Mouse (Mus musculus): ENCODE measurements at regions not wholly inside any gene's neighbourhood (a gene's known extent, or its start where the extent isn't known, plus 50 kb on each side); places are given as distances from the start of the nearest gene placed in this dataset.

DNA sequence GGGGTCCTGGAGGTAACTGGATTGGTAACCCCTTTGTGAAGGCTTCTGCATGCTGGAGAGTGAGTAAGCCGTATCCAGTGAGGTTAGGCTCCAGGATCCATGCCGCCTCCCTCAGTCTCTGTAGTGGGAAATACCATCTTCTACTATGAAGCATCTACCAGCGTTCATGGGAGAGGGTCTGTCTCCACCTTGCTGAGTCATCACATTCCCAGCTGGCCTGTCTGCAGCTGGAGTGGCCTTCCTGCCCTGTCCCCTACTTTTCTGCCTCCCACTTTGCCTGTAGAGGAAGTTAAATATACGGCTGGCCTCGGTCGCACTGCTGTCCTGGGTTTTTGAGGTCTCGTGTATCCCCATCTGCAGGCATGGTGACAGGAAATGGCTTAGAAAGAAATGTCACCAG, 78.0 kb upstream of the Sec14l1 start:
- H3K27ac ChIP-seq, result no peak overlapping the region
- H3K9ac ChIP-seq, result no peak overlapping the region
- no peak for ATAC-seq (ENCODE audit: insufficient read depth, low FRiP score, low read depth)
- peaks cover 12% of the 10 kb centered on the region; the same call in 1 of the 2 replicates for H3K4me1 ChIP-seq
- H3K4me2 ChIP-seq, result no peak overlapping the region
- no peaks in the 10 kb centered on the region for H3K9me3 ChIP-seq
- no peaks in the 10 kb centered on the region for H3K36me3 ChIP-seq
- 0 out of 2 replicates have a peak, but pooled peaks cover 1% of the 10 kb centered on the region for H3K27me3 ChIP-seq (replicated peaks)
- H3K4me3 ChIP-seq (replicated peaks), result no peak overlapping the region
- WGBS, result 57% methylated on average over 7 of the region's 7 CpGs

DNA sequence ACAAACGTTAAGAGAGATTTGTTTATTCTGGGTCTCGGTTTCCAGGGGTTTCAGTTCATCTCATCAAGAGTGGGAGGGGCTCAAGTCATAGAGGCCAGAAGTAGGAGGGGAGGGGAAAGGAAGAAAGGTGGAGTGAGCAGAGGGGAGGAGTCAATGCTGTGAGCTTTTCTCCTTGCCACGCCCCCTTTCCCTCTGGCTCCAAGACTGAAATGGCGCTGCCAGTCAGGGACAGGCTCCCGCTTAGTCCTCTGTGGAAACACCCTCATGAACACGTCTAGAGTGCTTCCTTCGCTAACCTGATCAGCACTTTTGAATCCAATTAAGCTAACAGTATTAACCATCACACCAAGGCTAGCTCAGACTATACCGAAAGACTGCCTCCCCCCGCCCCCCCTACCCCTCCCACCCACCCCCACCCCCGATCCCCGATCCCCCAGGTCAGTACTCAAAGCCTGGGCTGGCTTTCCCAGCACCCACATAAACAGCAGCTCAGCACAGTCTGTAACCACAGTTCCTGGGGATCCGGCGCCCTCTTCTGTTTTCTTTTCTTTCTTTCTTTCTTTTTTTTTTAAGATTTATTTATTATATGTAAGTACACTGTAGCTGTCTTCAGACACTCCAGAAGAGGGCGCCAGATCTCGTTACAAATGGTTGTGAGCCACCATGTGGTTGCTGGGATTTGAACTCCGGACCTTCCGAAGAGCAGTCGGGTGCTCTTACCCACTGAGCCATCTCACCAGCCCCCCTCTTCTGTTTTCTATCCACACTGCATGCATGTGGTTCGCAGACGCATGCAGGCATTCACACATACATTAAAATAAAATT, 76.5 kb upstream of the Sec14l1 start:
- peak overlapping the region; percentile 35 for H3K4me2 ChIP-seq
- no peak overlapping the region for H3K27ac ChIP-seq
- no peaks in the 10 kb centered on the region for H3K36me3 ChIP-seq
- peak overlapping the region; percentile 16; the same call in 1 of the 2 replicates for H3K4me3 ChIP-seq (replicated peaks)
- 38% methylated on average over 19 of the region's 20 CpGs for WGBS
- H3K4me1 ChIP-seq, result peaks cover 12% of the 10 kb centered on the region; the same call in 1 of the 2 replicates
- 0 out of 2 replicates have a peak, but pooled peaks cover 5% of the 10 kb centered on the region for H3K27me3 ChIP-seq (replicated peaks)
- H3K9me3 ChIP-seq, result no peaks in the 10 kb centered on the region
- H3K9ac ChIP-seq, result no peak overlapping the region
- ATAC-seq (ENCODE audit: insufficient read depth, low FRiP score, low read depth), result no peak; the same call in 1 of the 2 replicates

DNA sequence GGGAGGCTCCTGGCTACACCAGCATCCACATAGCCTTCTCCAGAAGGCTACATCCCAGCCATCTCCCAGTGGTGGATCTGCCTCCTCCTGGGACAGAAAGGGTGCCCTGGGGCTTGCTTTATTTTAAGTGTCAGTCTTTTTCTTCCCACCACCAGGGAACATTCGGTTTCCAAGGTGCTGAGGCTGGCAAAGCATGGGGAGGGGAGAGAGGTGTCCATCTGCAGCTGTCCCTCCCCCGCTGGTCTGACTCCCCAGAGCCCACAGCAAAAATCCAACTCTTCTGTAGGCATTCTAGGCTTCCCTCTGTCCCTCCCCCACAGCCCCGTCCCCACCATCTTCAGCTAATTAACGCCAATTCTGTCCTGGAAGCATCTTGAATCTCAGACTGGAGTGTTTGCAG, 74.1 kb upstream of the Sec14l1 start:
- WGBS, result 17% methylated on average over 4 of the region's 4 CpGs
- ATAC-seq (ENCODE audit: insufficient read depth, low FRiP score, low read depth), result no peak
- peaks cover 12% of the 10 kb centered on the region; the same call in 1 of the 2 replicates for H3K4me1 ChIP-seq

DNA sequence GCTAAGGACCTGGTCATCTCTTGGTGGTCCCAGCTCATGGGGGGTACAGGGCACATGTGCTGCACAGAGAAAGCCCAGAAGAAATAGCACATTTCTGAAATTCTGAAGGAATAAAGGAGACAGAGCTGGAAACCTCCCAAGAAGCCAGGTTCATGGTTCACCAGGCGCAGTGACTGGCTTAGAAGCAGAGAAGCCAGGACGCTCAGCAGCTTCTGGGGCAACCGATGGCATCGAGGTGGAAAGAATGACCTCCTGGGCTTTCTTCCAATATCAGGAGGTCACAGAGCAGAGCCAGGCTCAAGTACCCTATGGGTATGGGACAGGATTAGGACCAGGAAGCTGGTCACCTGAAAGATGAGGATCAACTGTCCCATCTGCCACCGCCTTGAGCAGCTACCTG, 72.6 kb upstream of the Sec14l1 start:
- Histone ChIP-seq H3K36me3 (no peaks in the 10 kb centered on the region), H3K4me1 (peaks cover 9% of the 10 kb centered on the region; the same call in 1 of the 2 replicates), H3K9ac (no peak overlapping the region), H3K9me3 (no peaks in the 10 kb centered on the region), H3K27me3 (replicated peaks) (0 out of 2 replicates have a peak, but pooled peaks cover 5% of the 10 kb centered on the region), H3K4me3 (replicated peaks) (no peak overlapping the region), H3K27ac (no peak overlapping the region), H3K4me2 (no peak overlapping the region)
- no peak for ATAC-seq (ENCODE audit: insufficient read depth, low FRiP score, low read depth)
- 82% methylated on average over 5 of the region's 5 CpGs for WGBS

More for the DNA sequence above, 74.1 kb upstream of the Sec14l1 start:
- Histone ChIP-seq H3K4me2 (no peak overlapping the region), H3K27ac (no peak overlapping the region), H3K9me3 (no peaks in the 10 kb centered on the region), H3K27me3 (replicated peaks) (0 out of 2 replicates have a peak, but pooled peaks cover 5% of the 10 kb centered on the region), H3K9ac (no peak overlapping the region), H3K36me3 (no peaks in the 10 kb centered on the region), H3K4me3 (replicated peaks) (no peak overlapping the region)

DNA sequence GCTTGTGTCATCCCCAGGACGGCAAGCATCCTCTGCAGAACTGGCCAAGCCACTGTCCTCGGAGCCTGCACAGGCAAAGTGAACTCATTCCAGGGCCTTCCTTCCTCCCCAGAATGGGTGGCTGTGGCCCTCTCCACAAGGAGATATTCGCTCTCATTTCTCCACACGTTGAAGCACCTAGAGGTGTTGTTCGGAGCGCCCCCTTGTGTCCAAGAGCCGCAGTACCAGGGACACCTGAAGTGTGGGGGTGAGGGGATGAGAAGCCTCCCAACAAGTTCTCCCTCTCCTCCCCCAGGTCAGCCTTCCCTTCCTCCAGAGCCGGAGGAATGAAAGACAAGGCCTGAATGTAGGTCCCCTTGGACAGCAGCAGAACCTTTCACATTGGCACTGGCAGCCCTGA, 71.4 kb upstream of the Sec14l1 start:
- 0 out of 2 replicates have a peak, but pooled peaks have one; percentile 14 for ATAC-seq (ENCODE audit: insufficient read depth, low FRiP score, low read depth)
- Histone ChIP-seq H3K36me3 (no peaks in the 10 kb centered on the region), H3K4me2 (no peak overlapping the region), H3K9me3 (no peaks in the 10 kb centered on the region), H3K4me3 (replicated peaks) (no peak overlapping the region), H3K4me1 (peaks cover 8% of the 10 kb centered on the region; the same call in 1 of the 2 replicates), H3K27ac (no peak overlapping the region), H3K9ac (no peak overlapping the region), H3K27me3 (replicated peaks) (0 out of 2 replicates have a peak, but pooled peaks cover 5% of the 10 kb centered on the region)
- 9% methylated on average over 8 of the region's 8 CpGs for WGBS

DNA sequence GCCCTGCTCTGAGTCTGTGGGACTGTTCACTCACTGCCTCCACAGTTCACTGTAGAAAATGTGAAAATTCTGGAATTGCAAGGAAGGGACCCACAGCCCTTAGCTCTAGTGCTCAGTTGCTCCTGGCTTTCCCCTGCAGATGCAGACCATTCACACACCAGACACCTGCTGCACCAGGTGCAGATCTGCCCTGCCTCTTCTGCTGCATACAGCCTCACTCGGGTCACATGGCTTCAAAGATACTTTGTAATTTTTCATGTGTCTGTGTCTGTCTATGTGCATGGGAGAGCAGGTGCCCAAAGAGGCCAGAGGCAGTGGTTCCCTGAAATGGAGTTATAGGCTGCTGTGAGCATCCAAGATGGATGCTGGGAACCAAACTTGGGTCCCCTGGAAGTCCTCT, 70.2 kb upstream of the Sec14l1 start:
- Histone ChIP-seq H3K27me3 (replicated peaks) (0 out of 2 replicates have a peak, but pooled peaks cover 5% of the 10 kb centered on the region), H3K4me2 (no peak overlapping the region), H3K36me3 (no peaks in the 10 kb centered on the region), H3K4me3 (replicated peaks) (no peak overlapping the region), H3K9ac (no peak overlapping the region), H3K9me3 (no peaks in the 10 kb centered on the region), H3K4me1 (peaks cover 8% of the 10 kb centered on the region; the same call in 1 of the 2 replicates), H3K27ac (no peak overlapping the region)
- WGBS, result 67% methylated on average over 1 of the region's 1 CpGs
- ATAC-seq (ENCODE audit: insufficient read depth, low FRiP score, low read depth), result no peak

DNA sequence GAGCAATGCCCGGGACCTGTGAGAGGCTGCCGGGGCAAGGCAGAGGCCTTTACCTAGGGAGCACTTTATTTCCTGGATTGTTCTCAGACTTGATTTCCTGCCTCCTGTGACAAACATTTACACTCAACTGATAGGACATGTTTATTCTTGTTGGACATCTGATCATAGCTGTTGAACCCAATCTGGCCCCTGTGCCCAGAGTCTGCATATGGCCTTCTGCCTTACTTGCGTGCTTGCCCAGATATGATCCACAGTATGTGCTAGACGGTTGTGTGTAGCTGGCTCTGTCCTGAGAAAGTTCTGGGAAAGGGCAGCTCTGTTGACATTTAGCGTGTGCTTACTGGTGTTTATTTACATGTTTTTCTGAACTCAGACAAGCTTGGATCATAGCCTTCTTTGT, 68.3 kb upstream of the Sec14l1 start:
- no peaks in the 10 kb centered on the region for H3K36me3 ChIP-seq
- ATAC-seq (ENCODE audit: insufficient read depth, low FRiP score, low read depth), result no peak
- no peak overlapping the region for H3K4me3 ChIP-seq (replicated peaks)
- H3K9me3 ChIP-seq, result no peaks in the 10 kb centered on the region
- WGBS, result 65% methylated on average over 5 of the region's 5 CpGs
- H3K9ac ChIP-seq, result no peak overlapping the region
- 0 out of 2 replicates have a peak, but pooled peaks cover 5% of the 10 kb centered on the region for H3K27me3 ChIP-seq (replicated peaks)
- H3K27ac ChIP-seq, result no peak overlapping the region
- no peak overlapping the region for H3K4me2 ChIP-seq
- peaks cover 8% of the 10 kb centered on the region; the same call in 1 of the 2 replicates for H3K4me1 ChIP-seq

DNA sequence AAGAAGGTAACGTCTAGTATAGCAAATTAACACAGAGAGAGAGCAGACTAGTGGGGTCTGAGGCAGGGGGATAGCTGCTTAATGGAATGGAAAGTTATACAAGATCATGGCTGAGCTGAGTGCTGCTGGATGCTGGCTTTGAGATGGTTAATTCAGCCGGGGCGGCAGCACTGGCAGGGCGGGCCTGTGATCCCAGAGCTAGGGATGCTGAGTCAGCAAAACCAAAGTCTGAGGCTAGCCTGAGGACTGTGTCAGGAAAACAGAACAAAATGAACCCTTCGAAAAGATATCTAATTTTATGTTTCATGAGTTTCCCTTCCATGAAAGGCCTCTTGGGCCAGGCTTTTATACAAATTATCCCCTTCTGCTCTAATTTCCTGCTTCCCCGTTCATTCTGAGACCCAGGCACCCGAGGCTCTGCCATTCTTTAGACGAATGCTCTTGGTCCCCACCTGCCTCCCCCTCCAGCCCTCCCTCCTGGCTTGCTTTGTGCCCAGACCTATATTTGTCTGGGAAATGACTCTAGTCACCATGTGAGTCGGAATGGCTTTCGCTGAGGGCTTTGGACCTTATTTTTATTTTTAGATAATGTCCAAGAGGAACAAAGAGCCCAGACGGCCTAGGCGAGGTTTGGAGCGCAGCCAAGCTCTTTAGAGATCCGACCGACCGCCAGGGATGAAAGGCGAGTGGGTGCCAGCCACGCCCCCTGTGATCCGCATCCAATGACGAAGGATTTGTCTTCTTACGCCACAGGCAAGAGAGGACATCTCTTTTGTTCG, 67.6 kb upstream of the Sec14l1 start:
- no peak overlapping the region for H3K9ac ChIP-seq
- H3K9me3 ChIP-seq, result no peaks in the 10 kb centered on the region
- H3K27ac ChIP-seq, result peak overlapping the region; percentile 28; the same call in 1 of the 2 replicates
- 24% methylated on average over 22 of the region's 22 CpGs for WGBS
- peak; percentile 15; the same call in 1 of the 2 replicates for ATAC-seq (ENCODE audit: insufficient read depth, low FRiP score, low read depth)
- H3K4me1 ChIP-seq, result peaks cover 8% of the 10 kb centered on the region; the same call in 1 of the 2 replicates
- no peak overlapping the region for H3K4me3 ChIP-seq (replicated peaks)
- H3K36me3 ChIP-seq, result no peaks in the 10 kb centered on the region
- H3K4me2 ChIP-seq, result peak overlapping the region; percentile 39
- H3K27me3 ChIP-seq (replicated peaks), result 0 out of 2 replicates have a peak, but pooled peaks cover under 1% of the 10 kb centered on the region

DNA sequence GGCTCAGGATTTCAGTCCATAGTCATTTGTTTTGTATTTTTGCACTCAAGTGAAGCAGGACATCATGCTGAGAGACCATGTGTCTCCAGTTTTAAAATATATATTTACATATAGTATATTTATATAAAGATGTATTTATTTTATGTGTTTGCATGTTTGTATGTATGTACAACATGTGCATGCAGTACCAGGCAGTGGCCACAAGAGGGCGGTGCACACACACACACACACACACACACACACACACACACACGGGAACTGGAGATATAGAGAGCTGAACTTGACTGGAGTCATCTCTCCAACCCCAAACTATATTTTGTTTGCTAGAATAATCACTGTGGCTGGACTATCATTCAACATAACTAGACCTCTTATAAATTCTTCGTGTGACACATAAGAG, 66.1 kb upstream of the Sec14l1 start:
- 78% methylated on average over 3 of the region's 3 CpGs for WGBS
- H3K27ac ChIP-seq, result no peak overlapping the region

DNA sequence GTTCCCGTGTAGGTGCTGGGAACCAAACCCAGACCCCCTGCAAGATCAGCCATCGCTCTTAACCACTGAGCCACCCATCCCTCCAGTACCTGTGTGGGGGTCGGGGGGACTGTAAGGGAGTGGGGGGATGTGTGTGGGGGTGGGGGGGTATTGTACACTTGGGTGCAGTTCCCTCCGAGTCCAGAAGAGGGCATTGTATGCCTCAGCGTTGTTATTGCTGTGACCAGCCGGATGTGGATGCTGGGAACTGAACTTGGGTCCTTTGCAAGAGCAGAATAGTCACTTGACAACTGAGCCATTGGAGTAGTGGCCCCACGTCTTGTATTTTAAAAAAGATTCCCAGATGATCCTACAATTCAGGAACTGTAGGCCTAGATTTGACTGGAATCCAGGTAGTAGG, 64.2 kb upstream of the Sec14l1 start:
- Histone ChIP-seq H3K9me3 (no peaks in the 10 kb centered on the region), H3K9ac (no peak overlapping the region), H3K4me1 (peaks cover 8% of the 10 kb centered on the region; the same call in 1 of the 2 replicates), H3K27me3 (replicated peaks) (no peaks in the 10 kb centered on the region), H3K4me3 (replicated peaks) (no peak overlapping the region), H3K36me3 (no peaks in the 10 kb centered on the region), H3K4me2 (no peak overlapping the region), H3K27ac (no peak overlapping the region)
- ATAC-seq (ENCODE audit: insufficient read depth, low FRiP score, low read depth), result no peak
- 88% methylated on average over 7 of the region's 7 CpGs for WGBS

More for the DNA sequence above, 66.1 kb upstream of the Sec14l1 start:
- Histone ChIP-seq H3K27me3 (replicated peaks) (no peaks in the 10 kb centered on the region), H3K4me3 (replicated peaks) (no peak overlapping the region), H3K9ac (no peak overlapping the region), H3K4me2 (no peak overlapping the region), H3K36me3 (no peaks in the 10 kb centered on the region), H3K9me3 (no peaks in the 10 kb centered on the region), H3K4me1 (peaks cover 8% of the 10 kb centered on the region; the same call in 1 of the 2 replicates)
- ATAC-seq (ENCODE audit: insufficient read depth, low FRiP score, low read depth), result no peak

DNA sequence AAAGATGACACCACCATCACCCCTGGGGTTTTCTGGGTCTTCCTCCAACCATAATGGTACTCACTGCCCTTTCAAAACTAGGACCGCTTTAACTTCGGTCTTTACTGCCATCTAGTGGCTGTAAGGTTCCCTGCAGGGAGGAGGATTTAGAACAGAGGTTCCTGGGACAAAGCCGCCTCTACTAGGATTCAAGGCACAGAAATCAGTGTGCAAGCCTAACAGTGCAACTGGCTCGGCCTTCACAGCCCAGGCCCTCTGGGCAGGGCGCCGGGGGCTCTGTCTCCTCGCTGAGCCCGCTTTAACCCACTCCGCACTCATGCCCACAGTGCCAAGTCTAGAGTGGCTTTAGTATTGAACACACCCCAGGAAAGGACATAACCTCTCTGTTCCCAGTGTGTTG, 58.0 kb upstream of the Sec14l1 start:
- 12% methylated on average over 9 of the region's 9 CpGs for WGBS
- H3K9ac ChIP-seq, result no peak overlapping the region
- H3K36me3 ChIP-seq, result no peaks in the 10 kb centered on the region
- 0 out of 2 replicates have a peak, but pooled peaks cover 7% of the 10 kb centered on the region for H3K4me1 ChIP-seq
- no peaks in the 10 kb centered on the region for H3K27me3 ChIP-seq (replicated peaks)
- ATAC-seq (ENCODE audit: insufficient read depth, low FRiP score, low read depth), result no peak
- no peak overlapping the region for H3K27ac ChIP-seq
- H3K9me3 ChIP-seq, result no peaks in the 10 kb centered on the region
- H3K4me2 ChIP-seq, result no peak overlapping the region
- H3K4me3 ChIP-seq (replicated peaks), result no peak overlapping the region
